Mouse (Mus musculus): Measurements from ENCODE around the gene Tmem102. TPM values are rescaled to one million over a fixed set of nuclear protein-coding genes. Genes with fewer than 3 reads are reported as not detected.
A peak's percentile ranks its signal among the peaks of the same experiment; 100 is the strongest.

Tmem102 gene
- polyA plus RNA-seq, 1 experiment from 2014 or later: 0.65 TPM

DNA sequence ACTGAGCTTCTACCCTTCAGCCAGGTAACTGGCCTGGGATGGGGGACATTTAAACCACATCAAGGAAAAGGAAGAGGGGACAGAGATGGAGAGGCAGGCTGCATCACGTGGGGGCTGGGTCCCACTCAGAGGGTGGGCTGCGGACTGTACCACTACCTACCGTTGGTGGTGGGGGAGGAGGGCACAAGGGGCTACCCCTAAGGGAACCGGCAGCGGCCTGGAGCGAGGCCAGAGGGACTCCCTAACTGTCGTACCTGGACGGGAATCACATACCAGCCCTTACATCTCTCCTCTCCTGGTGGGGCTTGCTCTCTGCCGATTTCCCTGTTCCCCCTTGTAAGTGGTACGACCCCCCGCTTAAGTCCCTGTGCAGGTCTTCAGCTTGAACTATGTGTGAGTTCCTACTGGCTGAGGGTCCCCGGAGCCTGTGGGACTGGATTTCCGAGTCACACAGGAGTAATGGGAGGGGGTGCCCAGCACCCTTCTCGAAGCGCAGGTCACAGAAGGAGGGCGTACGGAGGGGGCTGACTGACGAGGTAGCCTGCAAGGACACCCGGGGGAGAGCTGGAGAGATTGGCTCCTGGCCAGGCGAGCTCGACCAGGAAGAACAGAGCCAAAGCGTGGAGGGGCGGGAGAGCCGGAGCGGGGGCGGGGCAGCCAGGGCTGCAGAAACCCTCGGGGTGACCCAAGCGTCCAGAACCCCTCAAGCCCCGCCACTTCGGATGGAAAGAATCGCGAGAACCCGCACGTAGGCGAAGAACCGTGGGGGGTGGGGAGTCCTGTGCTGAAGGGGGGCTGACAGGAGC, 4.8 kb downstream of the Tmem102 start:
- ATAC-seq (replicated peaks; ENCODE audit: low FRiP score) (peak; percentile 73), DNase-seq (ENCODE audit: low spot score) (peak; percentile 87)
- Histone ChIP-seq H3K9me3 (ENCODE audit: control insufficient read depth, low read length) (no peaks in the 10 kb centered on the region), H3K36me3 (ENCODE audit: control insufficient read depth, insufficient read depth, low read length) (no peaks in the 10 kb centered on the region), H3K27me3 (ENCODE audit: control insufficient read depth, insufficient read depth, low read length) (peaks cover 46% of the 10 kb centered on the region), H3K9ac (ENCODE audit: low read length) (peak overlapping the region; percentile 73), H3K4me3 (ENCODE audit: low read depth, low read length) (peak overlapping the region; percentile 49), H3K27ac (ENCODE audit: low read depth, low read length) (peak overlapping the region; percentile 67), H3K4me2 (ENCODE audit: low read depth, low read length, severe bottlenecking) (peak overlapping the region; percentile 87), H3K4me1 (replicated peaks; ENCODE audit: control insufficient read depth, insufficient read depth, low read length) (peaks cover 48% of the 10 kb centered on the region)
- WGBS: under 1% methylated on average over 35 of the region's 36 CpGs

DNA sequence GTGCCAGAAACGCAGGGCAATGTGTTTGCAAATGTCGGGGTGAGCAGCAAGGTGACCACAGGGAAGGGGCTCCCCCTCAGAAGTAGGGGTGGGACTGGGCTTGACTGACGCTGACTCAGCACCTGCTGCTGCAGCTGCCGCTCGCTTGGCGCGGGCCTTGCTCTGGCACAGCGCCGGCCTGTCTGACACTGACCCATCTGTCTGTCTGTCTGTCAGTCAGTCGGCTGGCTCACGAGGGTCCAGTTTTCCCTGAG, 5.4 kb downstream of the Tmem102 start:
- Histone ChIP-seq H3K4me2 (ENCODE audit: low read depth, low read length, severe bottlenecking) (peak overlapping the region; percentile 87), H3K27me3 (ENCODE audit: control insufficient read depth, insufficient read depth, low read length) (peaks cover 40% of the 10 kb centered on the region), H3K27ac (ENCODE audit: low read depth, low read length) (peak overlapping the region; percentile 67; the same call in 1 of the 2 replicates), H3K4me3 (ENCODE audit: low read depth, low read length) (peak overlapping the region; percentile 49), H3K4me1 (replicated peaks; ENCODE audit: control insufficient read depth, insufficient read depth, low read length) (peaks cover 47% of the 10 kb centered on the region), H3K9me3 (ENCODE audit: control insufficient read depth, low read length) (no peaks in the 10 kb centered on the region), H3K36me3 (ENCODE audit: control insufficient read depth, insufficient read depth, low read length) (no peaks in the 10 kb centered on the region), H3K9ac (ENCODE audit: low read length) (peak overlapping the region; percentile 73)
- DNase-seq (ENCODE audit: low spot score): no peak
- WGBS: under 1% methylated on average over 11 of the region's 11 CpGs
- peak; percentile 13; the same call in 1 of the 2 replicates for ATAC-seq (replicated peaks; ENCODE audit: low FRiP score)

- peak overlapping the region; percentile 73 for H3K9ac ChIP-seq (ENCODE audit: low read length)
- H3K4me1 ChIP-seq (replicated peaks; ENCODE audit: control insufficient read depth, insufficient read depth, low read length): peaks cover 42% of the 10 kb centered on the region
- peak overlapping the region; percentile 49 for H3K4me3 ChIP-seq (ENCODE audit: low read depth, low read length)
- H3K27ac ChIP-seq (ENCODE audit: low read depth, low read length): peak overlapping the region; percentile 67; the same call in 1 of the 2 replicates
- DNase-seq (ENCODE audit: low spot score) (no peak), ATAC-seq (replicated peaks; ENCODE audit: low FRiP score) (no peak)
- WGBS: 29% methylated on average over 12 of the region's 12 CpGs
- H3K27me3 ChIP-seq (ENCODE audit: control insufficient read depth, insufficient read depth, low read length): peaks cover 35% of the 10 kb centered on the region
- H3K4me2 ChIP-seq (ENCODE audit: low read depth, low read length, severe bottlenecking): peak overlapping the region; percentile 87
- no peaks in the 10 kb centered on the region for H3K9me3 ChIP-seq (ENCODE audit: control insufficient read depth, low read length)
- no peaks in the 10 kb centered on the region for H3K36me3 ChIP-seq (ENCODE audit: control insufficient read depth, insufficient read depth, low read length)
These were observed 5.9 kb downstream of the Tmem102 start for GRCm38 (mm10) chr11:69799394-69800137.

DNA sequence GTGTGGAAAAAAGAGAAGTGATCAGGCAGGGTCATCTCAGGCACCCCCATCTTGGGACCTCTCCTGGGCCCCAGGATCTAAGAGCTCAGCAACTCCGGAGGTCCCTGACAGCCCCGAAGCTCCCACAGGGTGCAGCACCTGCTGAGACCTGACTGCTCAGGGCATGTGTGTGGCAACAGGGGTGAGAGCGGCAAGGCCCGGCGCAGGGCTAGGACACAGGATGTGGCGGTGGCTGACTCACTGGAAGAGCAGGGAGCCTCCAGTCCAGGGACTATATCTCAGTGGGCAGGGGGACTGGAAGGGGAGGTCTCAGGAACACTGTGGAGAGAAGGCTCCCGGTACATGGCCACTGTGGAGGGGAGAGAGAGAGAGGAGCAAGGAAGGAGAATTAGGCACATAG, 7.5 kb downstream of the Tmem102 start:
- WGBS: 79% methylated on average over 7 of the region's 7 CpGs
- H3K27ac ChIP-seq (ENCODE audit: low read depth, low read length): no peak overlapping the region
- H3K4me1 ChIP-seq (replicated peaks; ENCODE audit: control insufficient read depth, insufficient read depth, low read length): peaks cover 29% of the 10 kb centered on the region
- H3K27me3 ChIP-seq (ENCODE audit: control insufficient read depth, insufficient read depth, low read length): peaks cover 20% of the 10 kb centered on the region
- DNase-seq (ENCODE audit: low spot score) (no peak), ATAC-seq (replicated peaks; ENCODE audit: low FRiP score) (no peak)
- no peaks in the 10 kb centered on the region for H3K9me3 ChIP-seq (ENCODE audit: control insufficient read depth, low read length)
- H3K9ac ChIP-seq (ENCODE audit: low read length): no peak overlapping the region
- H3K4me2 ChIP-seq (ENCODE audit: low read depth, low read length, severe bottlenecking): no peak overlapping the region
- H3K4me3 ChIP-seq (ENCODE audit: low read depth, low read length): no peak overlapping the region
- H3K36me3 ChIP-seq (ENCODE audit: control insufficient read depth, insufficient read depth, low read length): no peaks in the 10 kb centered on the region

DNA sequence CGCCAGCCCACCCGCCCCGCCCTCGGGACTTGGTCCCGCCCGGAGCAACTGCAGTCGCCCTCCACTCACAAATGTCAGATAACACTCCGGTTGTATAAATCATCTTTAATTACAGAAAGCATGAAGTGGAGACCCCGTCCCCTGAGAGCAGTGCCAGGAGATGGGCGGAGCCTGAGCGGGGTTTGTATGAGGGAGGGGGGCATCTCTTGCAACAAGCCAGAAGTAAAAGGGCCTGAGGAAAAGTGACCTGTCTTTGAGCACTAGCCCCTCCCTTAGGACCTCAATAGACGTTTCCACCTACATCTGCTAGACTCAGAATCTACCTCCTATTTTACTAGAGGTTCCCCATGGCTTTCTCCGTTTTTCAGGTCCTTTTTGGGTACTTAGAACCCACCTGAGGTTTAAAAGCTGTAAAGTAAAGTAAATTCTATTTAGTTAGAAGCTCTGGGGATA, 9.4 kb downstream of the Tmem102 start:
- Histone ChIP-seq H3K27ac (ENCODE audit: low read depth, low read length) (no peak overlapping the region), H3K9ac (ENCODE audit: low read length) (no peak overlapping the region; the same call in 1 of the 2 replicates), H3K4me3 (ENCODE audit: low read depth, low read length) (peak overlapping the region; percentile 42), H3K27me3 (ENCODE audit: control insufficient read depth, insufficient read depth, low read length) (peaks cover 6% of the 10 kb centered on the region), H3K4me1 (replicated peaks; ENCODE audit: control insufficient read depth, insufficient read depth, low read length) (peaks cover 16% of the 10 kb centered on the region; the same call in 1 of the 2 replicates), H3K9me3 (ENCODE audit: control insufficient read depth, low read length) (no peaks in the 10 kb centered on the region), H3K36me3 (ENCODE audit: control insufficient read depth, insufficient read depth, low read length) (no peaks in the 10 kb centered on the region), H3K4me2 (ENCODE audit: low read depth, low read length, severe bottlenecking) (peak overlapping the region; percentile 92)
- ATAC-seq (replicated peaks; ENCODE audit: low FRiP score) (no peak), DNase-seq (ENCODE audit: low spot score) (no peak)
- WGBS: 2% methylated on average over 13 of the region's 13 CpGs

GRCm38 (mm10) chr11:69795168-69795982, 10.0 kb downstream of the Tmem102 start, which contains the start of gene Chrnb1:
Gene Chrnb1 (minus strand): TSS chr11:69795943.
- DNase-seq (ENCODE audit: low spot score) (peak; percentile 94), ATAC-seq (replicated peaks; ENCODE audit: low FRiP score) (peak; percentile 97)
- WGBS: 2% methylated on average over 52 of the region's 52 CpGs
- peak within 1 kb of the TSS; percentile 48 for H3K9ac ChIP-seq (ENCODE audit: low read length)
- peaks cover 6% of the 10 kb centered on the region for H3K27me3 ChIP-seq (ENCODE audit: control insufficient read depth, insufficient read depth, low read length)
- no peaks in the 10 kb centered on the region for H3K36me3 ChIP-seq (ENCODE audit: control insufficient read depth, insufficient read depth, low read length)
- H3K9me3 ChIP-seq (ENCODE audit: control insufficient read depth, low read length): no peaks in the 10 kb centered on the region
- peak within 1 kb of the TSS; percentile 92 for H3K4me2 ChIP-seq (ENCODE audit: low read depth, low read length, severe bottlenecking)
- peaks cover 15% of the 10 kb centered on the region; the same call in 1 of the 2 replicates for H3K4me1 ChIP-seq (replicated peaks; ENCODE audit: control insufficient read depth, insufficient read depth, low read length)
- H3K4me3 ChIP-seq (ENCODE audit: low read depth, low read length): peak within 1 kb of the TSS; percentile 42
- H3K27ac ChIP-seq (ENCODE audit: low read depth, low read length): no peak within 1 kb of the TSS

DNA sequence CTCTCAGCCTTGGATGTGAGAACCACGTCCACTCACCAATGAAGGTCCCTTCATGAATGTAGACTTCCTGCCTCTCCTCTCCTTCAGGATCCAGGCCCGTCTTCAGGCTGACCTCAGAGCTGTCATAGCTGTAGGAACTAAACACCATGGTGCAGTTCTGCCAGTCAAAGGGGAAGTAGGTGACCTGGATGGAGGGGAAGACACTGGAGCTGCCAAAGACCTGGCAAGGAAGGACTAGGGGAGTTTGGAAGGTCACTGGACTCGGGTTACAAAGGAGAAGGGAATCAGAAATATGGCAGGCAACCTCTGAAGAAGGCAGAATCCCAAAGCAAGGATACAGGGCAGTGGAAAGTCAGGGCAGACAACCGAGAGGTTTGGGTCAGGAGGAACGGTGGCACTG, 12.0 kb downstream of the Tmem102 start:
- Histone ChIP-seq H3K9ac (ENCODE audit: low read length) (no peak overlapping the region), H3K36me3 (ENCODE audit: control insufficient read depth, insufficient read depth, low read length) (no peaks in the 10 kb centered on the region), H3K4me1 (replicated peaks; ENCODE audit: control insufficient read depth, insufficient read depth, low read length) (peaks cover 7% of the 10 kb centered on the region; the same call in 1 of the 2 replicates), H3K4me3 (ENCODE audit: low read depth, low read length) (no peak overlapping the region), H3K4me2 (ENCODE audit: low read depth, low read length, severe bottlenecking) (no peak overlapping the region), H3K27ac (ENCODE audit: low read depth, low read length) (no peak overlapping the region), H3K9me3 (ENCODE audit: control insufficient read depth, low read length) (no peaks in the 10 kb centered on the region), H3K27me3 (ENCODE audit: control insufficient read depth, insufficient read depth, low read length) (peaks cover 6% of the 10 kb centered on the region)
- ATAC-seq (replicated peaks; ENCODE audit: low FRiP score) (no peak), DNase-seq (ENCODE audit: low spot score) (no peak)
- 64% methylated on average over 5 of the region's 5 CpGs for WGBS

DNA sequence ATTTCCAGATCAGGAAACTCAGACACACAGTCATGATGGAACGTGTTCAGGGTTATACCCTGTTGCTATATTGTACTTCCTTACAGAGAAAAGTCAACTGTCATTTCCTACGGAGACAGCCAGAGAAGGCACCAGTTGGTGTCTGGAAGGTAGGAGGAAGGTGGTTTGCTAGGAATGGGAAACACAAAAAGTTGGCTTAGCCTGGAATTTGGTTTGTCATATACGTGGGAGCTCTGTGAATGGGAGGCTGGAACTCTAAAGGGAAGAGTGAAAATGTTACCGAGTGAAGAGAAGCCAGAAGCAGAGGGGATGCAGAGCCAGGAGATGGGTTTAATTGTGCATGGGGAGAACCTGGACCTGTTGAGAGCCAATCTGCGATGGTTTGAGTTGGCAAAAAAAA, 14.0 kb downstream of the Tmem102 start:
- 74% methylated on average over 5 of the region's 5 CpGs for WGBS
- Histone ChIP-seq H3K4me1 (replicated peaks; ENCODE audit: control insufficient read depth, insufficient read depth, low read length) (peaks cover 7% of the 10 kb centered on the region; the same call in 1 of the 2 replicates), H3K4me3 (ENCODE audit: low read depth, low read length) (no peak overlapping the region), H3K27me3 (ENCODE audit: control insufficient read depth, insufficient read depth, low read length) (peaks cover 2% of the 10 kb centered on the region), H3K9ac (ENCODE audit: low read length) (no peak overlapping the region), H3K27ac (ENCODE audit: low read depth, low read length) (no peak overlapping the region), H3K4me2 (ENCODE audit: low read depth, low read length, severe bottlenecking) (no peak overlapping the region), H3K9me3 (ENCODE audit: control insufficient read depth, low read length) (no peaks in the 10 kb centered on the region), H3K36me3 (ENCODE audit: control insufficient read depth, insufficient read depth, low read length) (no peaks in the 10 kb centered on the region)
- DNase-seq (ENCODE audit: low spot score) (no peak), ATAC-seq (replicated peaks; ENCODE audit: low FRiP score) (no peak)

All from forebrain, embryonic 11.5 days (tissue).